Mouse (Mus musculus) forelimb bud, embryonic 11.5 days (tissue): Measurements from ENCODE around the gene Cyp2d26.

ENCODE experiments used
- DNase-seq: peaks from one replicate; pipeline ENCODE4 v3.0.0-alpha.2; 2012; ENCODE audit warnings: low read depth, low spot score

The Cyp2d26 gene

DNA sequence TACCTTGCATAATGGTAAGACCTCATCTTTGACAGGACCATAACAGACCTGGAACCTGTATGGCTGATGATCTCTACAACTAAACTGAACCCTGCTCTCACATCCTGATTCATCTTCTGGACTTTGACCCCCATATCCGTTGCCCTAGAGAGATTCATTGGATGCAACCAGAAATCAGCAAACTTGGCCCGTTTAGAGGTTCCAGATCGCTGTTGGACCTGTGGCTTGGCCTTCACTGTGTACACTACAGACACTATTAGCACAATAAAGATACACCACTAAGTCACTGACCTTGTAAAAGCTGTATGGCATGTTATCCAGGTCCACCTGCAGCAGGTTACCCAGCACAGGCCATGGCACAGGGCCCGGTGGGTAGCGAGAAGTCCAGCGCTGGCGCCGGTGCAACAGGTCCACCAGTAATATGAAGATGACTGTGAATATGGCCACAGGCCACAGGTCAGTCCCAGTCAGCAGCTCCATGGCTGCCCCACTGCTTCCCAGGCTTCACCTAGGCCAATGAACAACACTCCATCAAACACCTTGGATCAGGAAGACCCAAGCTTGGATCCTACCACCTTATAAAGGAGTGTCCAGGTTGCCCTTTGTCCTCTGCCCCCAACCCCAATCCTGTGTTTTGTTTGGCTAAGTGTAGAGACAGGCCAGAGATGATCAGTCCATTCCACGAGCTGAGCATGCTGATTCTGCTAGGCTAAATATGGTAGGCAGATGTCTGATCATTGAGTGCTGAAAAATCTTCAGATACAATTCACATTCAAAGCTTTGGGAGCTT lies 30.3 kb downstream of the Cyp2d26 start, which contains the start of gene Cyp2d40:
Gene Cyp2d40 (minus strand): TSS at position 553 of the 790 bp plus-strand sequence.
- no peak for DNase-seq

DNA sequence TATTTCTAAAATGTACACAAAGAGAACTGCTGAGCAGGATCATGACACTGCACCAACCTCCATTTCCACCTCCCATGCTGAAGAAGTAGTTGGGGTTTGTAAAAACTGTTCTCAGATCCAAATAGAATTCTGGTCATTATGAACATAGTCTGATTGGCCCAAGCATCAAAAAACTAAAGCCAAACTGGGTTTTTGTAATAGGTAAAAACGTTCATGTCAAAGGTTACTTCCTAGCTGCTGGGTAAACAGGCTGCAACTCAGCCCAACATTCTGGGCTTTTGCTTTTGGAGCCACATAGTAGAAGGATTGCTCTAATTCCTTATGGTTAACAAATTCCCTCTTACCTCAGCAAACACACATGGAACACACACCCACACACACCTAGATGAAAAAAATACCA lies 46.0 kb downstream of the Cyp2d26 start:
- no peak for DNase-seq

DNA sequence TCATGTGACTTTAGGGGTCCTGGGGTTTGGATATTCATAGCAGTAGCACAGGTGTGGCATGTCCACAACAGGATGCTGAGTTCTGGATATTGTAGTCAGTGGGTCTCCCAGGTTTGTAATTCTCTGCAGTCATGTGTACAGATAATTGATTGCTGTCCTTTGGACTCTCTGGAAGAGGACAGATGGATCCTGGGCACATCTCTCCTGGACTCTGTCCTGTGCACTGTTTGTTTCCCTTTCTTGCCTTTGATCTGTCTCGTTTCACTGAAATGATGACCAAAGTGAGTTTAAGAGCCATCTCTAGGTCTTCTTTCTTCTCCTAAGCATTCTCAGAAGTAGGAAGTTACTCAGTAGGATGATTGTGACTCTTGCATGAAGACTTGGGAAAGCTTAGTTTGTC lies 46.6 kb downstream of the Cyp2d26 start:
- DNase-seq, result no peak
